Mouse (Mus musculus): Measurements from ENCODE around the gene Leprot.

Leprot gene

DNA sequence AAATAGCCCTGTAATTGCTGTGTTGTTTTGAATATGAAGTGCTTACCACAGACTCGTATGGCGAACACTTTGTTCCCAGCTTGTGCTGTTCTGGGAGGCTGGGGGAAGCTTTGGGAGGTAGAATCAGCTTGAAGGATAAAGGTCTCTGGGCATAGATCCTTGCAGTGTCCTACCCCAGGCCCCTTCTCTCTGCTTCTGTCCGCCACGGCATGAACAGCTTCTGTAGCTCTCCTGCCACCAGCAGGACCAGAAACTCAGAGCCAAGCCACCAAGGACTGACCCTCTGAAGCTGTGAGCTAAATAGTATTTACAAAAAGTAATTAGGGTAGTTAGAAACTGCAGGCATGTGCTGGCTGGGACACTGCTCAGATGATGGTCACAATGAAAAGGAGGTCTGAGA is 17.2 kb downstream of the Leprot start:
- no peak for DNase-seq (ENCODE audit: low spot score in 2 of 2)

DNA sequence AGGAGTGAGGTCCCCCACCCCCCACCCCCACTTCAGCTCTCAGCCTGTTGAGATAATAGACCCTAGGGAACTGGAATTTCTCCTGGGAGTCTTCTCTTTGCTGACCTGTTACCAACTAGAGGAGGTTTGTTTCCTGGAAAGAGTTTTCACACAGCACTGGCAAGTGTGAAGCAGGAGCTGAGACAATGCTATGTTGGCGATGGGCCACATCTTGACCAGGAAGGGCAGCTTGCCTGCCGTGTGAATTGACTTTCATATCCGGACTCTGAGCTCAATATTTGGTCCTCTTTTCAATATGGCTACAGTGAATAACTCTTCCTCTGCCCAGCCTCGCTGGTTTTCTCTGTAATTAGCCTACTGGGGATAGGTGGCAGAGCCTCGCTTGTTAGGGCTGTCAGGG is 21.6 kb downstream of the Leprot start:
- DNase-seq (ENCODE audit: low spot score in 2 of 2) = no peak

DNA sequence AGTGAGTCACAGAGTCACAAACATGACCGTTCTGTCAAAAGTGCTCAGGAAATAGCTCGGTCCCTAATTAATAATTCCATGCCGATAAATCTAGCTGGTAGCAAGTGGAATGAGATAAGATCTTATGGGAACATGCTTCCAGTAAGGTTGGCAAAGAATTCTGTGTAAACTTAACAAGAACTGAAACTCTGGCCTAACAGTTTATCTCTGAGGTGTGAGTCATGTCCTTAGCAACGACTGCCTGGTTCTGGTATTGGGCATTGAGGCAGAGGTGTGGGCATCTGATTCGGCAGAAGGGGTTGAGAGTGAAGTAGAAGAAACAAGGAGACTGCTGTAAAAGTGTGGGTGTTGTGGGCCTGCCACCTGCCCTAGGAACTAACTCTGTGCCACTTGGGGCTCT is 22.3 kb downstream of the Leprot start:
- DNase-seq (ENCODE audit: low spot score in 2 of 2) = no peak

- DNase-seq (ENCODE audit: low spot score in 2 of 2) = no peak
Observed at GRCm38 (mm10) chr4:101674790-101675189, 27.3 kb downstream of the Leprot start.

DNA sequence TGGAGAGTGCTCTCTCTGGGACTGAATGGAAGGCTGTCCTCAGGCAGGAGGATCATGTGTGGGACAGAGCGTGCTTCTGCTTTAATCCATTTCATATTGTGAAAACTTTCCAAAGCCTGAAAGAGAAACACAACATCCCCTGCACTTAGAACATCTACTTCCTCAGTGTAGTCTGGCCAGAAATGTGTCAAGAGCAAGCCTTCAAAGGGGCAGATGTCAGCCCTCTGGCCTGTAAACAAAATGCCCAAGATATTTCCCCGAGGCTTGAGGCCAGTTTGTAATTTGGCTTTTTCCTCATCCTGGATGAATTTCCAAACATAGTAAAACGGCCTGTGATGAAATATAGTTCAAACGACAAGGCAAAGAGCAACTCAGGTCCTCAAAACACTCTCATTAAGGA is 28.2 kb downstream of the Leprot start:
- no peak for DNase-seq (ENCODE audit: low spot score in 2 of 2)

DNA sequence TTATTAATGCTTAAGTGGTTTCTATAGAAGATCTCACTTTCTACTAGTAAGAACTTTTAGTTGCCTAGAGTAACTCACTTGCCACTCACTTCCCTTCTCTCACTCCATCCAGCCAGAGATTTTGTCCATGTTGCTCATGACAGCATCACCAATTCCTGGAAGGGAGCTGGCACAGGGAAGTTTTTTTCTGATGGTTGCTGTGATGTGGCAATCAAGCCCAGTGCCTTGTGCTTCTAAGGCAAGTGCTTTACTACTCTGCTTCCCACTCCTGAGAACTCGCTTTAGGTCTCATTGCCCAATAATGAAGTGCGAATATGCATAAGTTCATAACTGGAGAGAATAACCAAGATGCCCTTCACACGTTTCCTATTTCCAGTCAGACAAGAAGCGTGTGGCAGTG is 35.1 kb downstream of the Leprot start:
- DNase-seq (ENCODE audit: low spot score in 2 of 2) = no peak

DNA sequence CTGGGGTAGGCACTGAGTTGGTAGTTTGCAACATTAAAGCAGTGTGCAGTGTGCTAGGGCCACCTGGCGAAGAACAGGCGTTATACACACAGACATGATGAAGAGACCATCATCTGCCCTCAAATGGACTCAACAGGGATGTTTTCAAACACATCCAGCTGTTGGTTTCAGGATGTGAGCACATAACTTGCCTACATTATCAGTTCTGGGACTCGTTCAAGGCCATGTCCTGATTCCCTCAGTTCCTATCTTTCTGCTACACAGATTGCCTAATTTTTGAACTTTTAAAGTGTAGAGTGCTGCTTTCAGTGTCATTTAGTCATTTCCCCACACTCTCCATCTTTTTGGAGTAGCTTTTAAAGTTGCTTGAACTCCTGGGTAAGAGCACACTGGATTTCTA is 35.6 kb downstream of the Leprot start:
- DNase-seq (ENCODE audit: low spot score in 2 of 2) = no peak

DNA sequence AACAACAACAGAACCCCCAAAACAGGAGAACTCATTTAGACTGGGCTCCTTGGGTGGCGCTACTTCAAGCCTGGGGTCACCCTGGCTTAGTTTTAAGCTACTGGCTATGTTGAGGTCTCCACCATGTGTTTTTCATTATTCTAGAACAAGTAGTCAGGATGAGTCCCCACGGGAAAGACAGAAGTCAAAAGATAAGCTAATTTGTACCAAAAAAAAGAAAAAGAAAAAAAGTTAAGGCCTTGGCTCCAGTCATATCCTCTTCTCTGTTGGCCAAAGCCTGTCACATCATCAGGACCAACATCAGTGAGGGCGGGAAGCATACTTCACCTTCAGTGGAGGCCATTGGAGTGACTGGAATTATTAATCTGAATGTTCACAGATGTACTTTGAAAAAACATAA is 37.3 kb downstream of the Leprot start:
- DNase-seq (ENCODE audit: low spot score in 2 of 2) = no peak

GRCm38 (mm10) chr4:101686227-101686810 is 38.8 kb downstream of the Leprot start:
- DNase-seq (ENCODE audit: low spot score in 2 of 2) = no peak

GRCm38 (mm10) chr4:101689241-101689640 is 41.7 kb downstream of the Leprot start:
- DNase-seq (ENCODE audit: low spot score in 2 of 2) = no peak

- no peak for DNase-seq (ENCODE audit: low spot score in 2 of 2)
Observed at GRCm38 (mm10) chr4:101689645-101690044, 42.1 kb downstream of the Leprot start.

DNA sequence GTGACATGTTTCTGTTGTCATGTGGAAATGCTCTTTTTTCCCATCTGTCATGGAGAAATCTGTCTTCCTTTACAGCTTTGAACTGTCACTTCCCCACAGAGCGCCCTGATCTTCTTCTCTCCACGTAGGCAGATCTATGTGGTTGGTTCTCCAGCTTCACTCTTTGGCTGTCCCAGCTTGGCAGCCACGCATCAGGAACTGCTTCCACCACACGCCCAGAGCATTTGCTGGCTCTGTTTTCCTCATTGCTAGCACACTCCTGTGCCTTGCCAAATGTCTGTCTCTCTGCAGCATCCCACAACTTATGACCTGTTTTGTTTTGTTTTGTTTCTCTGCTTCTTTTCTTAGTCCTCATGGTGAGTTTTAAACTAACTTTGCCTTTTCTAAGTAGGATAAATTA is 45.4 kb downstream of the Leprot start:
- DNase-seq (ENCODE audit: low spot score in 2 of 2) = no peak

- DNase-seq (ENCODE audit: low spot score in 2 of 2) = no peak
Observed at GRCm38 (mm10) chr4:101694529-101694928, 47.0 kb downstream of the Leprot start.

DNA sequence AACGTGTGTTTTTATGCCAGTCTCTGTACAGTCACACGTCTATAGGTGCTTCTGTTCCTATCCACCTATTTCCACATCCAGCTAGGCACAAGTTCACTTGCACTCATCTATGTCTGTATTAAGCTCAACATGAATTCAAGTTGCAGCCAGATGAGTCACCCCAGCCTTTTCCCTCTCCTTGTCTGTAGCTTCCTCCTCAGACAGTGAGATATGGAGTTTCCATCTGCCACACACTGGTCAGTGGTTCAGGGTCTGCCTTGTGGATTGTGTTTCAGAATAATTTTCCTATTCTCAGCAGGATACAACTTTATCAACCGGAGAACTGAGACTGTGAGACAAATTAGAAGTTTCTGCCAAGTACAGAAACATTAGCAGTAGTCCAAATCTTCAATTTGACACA is 49.7 kb downstream of the Leprot start:
- no peak for DNase-seq (ENCODE audit: low spot score in 2 of 2)

GRCm38 (mm10) chr4:101699423-101699822 is 51.9 kb downstream of the Leprot start:
- DNase-seq (ENCODE audit: low spot score in 2 of 2) = no peak

- DNase-seq (ENCODE audit: low spot score in 2 of 2) = no peak
Observed at GRCm38 (mm10) chr4:101700892-101701640, 53.5 kb downstream of the Leprot start.

- no peak for DNase-seq (ENCODE audit: low spot score in 2 of 2)
Observed at GRCm38 (mm10) chr4:101705325-101705724, 57.8 kb downstream of the Leprot start.

GRCm38 (mm10) chr4:101707234-101707633 is 59.7 kb downstream of the Leprot start:
- no peak for DNase-seq (ENCODE audit: low spot score in 2 of 2)

- no peak for DNase-seq (ENCODE audit: low spot score in 2 of 2)
Observed at GRCm38 (mm10) chr4:101707953-101708352, 60.4 kb downstream of the Leprot start.
